Mouse (Mus musculus): ENCODE data around the gene Polk. TPM values are rescaled to one million over a fixed set of nuclear protein-coding genes. Genes with fewer than 3 reads are reported as not detected.

Polk gene
- polyA plus RNA-seq, 1 experiment, result 6.6 TPM

DNA sequence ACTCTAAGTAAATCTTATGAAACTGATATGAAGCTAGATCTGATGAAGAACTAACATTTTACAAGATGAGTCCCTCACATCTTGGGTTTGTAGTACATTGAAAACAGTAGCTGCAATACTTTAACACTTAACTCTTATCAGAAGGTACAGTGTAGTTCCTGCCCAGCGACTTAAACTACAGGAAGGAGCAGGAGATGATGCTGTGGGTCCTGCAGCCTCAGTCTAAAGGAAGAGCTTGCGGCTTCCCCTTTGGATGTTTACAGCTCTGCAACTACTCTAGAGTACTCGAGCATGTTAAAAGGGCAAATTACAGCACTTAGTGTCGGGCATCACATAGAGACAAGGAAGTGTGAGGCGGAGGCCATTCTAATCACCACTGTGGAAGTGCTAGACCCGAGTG is 36.1 kb downstream of the Polk start:
- Histone ChIP-seq H3K4me1 (ENCODE audit: control insufficient read depth, insufficient read depth, low read length) (no peaks in the 10 kb centered on the region; the same call in 1 of the 2 replicates), H3K4me3 (replicated peaks; ENCODE audit: control insufficient read depth, low read depth, low read length) (no peak overlapping the region), H3K27ac (ENCODE audit: control insufficient read depth, insufficient read depth, low read depth, low read length, poor library complexity) (no peak overlapping the region)
- 16% methylated on average over 6 of the region's 6 CpGs for WGBS
- TF ChIP-seq POLR2A (IDR thresholded peaks at IDR 0.05; ENCODE audit: borderline replicate concordance, control insufficient read depth, low read depth, low read length) (no peak), CTCF (IDR thresholded peaks at IDR 0.05; ENCODE audit: control insufficient read depth, insufficient read depth, low read length) (no peak)

DNA sequence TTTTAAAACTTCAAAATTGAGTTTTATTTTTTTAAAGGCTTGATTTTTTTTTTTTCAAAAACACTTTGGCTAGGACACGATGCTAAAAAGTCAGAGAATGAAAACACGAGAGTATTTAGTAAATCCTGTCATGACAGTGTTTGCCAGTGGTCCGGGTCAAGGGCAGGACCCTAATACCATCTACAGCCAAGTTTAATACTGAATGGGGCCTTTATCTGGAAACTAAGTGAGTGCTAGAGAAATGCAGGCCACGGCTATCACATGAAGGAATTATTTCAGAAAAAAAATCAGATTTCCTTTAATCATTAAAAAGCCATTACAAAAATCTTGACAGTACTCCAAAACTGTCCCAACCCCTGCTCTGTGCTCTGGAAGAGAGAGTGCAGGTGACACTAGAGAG is 36.7 kb downstream of the Polk start:
- Histone ChIP-seq H3K27ac (ENCODE audit: control insufficient read depth, insufficient read depth, low read depth, low read length, poor library complexity) (no peak overlapping the region), H3K4me3 (replicated peaks; ENCODE audit: control insufficient read depth, low read depth, low read length) (no peak overlapping the region), H3K4me1 (ENCODE audit: control insufficient read depth, insufficient read depth, low read length) (no peaks in the 10 kb centered on the region; the same call in 1 of the 2 replicates)
- WGBS, result 82% methylated on average over 4 of the region's 4 CpGs
- TF ChIP-seq POLR2A (IDR thresholded peaks at IDR 0.05; ENCODE audit: borderline replicate concordance, control insufficient read depth, low read depth, low read length) (no peak), CTCF (IDR thresholded peaks at IDR 0.05; ENCODE audit: control insufficient read depth, insufficient read depth, low read length) (no peak)

DNA sequence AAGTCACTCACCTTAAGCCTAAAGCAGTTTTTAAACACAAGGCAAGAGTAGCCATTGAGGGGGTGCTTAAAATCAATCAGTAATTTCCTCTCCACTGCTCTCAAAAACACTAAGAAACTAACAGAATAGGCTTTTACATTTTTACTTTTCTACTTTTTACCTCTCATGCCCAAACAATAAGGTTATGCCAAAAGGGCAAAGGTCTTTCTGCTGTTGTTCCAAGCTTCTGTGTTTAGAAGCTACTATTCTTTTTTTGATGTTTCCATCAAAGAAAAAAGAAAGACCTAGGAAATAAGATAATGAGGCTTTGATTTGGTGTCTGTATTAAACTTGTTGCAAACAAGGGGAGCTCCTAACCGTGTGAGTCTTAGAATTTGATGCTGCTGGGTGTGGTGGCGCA is 42.5 kb downstream of the Polk start:
- TF ChIP-seq CTCF (IDR thresholded peaks at IDR 0.05; ENCODE audit: control insufficient read depth, insufficient read depth, low read length), result no peak
- TF ChIP-seq POLR2A (IDR thresholded peaks at IDR 0.05; ENCODE audit: borderline replicate concordance, control insufficient read depth, low read depth, low read length), result no peak
- no peak overlapping the region for H3K4me3 ChIP-seq (replicated peaks; ENCODE audit: control insufficient read depth, low read depth, low read length)
- H3K4me1 ChIP-seq (ENCODE audit: control insufficient read depth, insufficient read depth, low read length), result no peaks in the 10 kb centered on the region; the same call in 1 of the 2 replicates
- H3K27ac ChIP-seq (ENCODE audit: control insufficient read depth, insufficient read depth, low read depth, low read length, poor library complexity), result no peak overlapping the region
- WGBS, result 81% methylated on average over 2 of the region's 2 CpGs

DNA sequence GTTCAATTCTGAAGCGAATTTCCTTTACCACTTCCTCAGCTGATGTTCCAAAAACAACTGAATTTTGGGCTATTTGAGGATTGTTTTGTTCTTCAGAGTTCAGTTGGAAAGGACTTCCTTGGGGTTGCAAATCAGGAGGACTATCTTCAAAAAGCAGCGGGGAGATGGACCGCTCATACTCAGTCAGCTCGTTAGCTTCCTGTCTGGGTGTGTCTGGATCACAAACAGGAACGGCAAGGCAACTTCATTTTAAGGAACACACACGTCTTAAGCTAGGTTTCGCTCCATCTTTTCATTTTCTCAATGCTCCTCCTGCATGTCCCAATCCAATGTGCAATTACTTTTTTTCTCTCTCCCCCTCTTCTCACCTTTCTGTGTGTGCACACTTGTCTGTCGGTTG is 45.7 kb downstream of the Polk start:
- TF ChIP-seq CTCF (IDR thresholded peaks at IDR 0.05; ENCODE audit: control insufficient read depth, insufficient read depth, low read length), result no peak
- TF ChIP-seq POLR2A (IDR thresholded peaks at IDR 0.05; ENCODE audit: borderline replicate concordance, control insufficient read depth, low read depth, low read length), result no peak
- 11% methylated on average over 8 of the region's 8 CpGs for WGBS
- Histone ChIP-seq H3K4me1 (ENCODE audit: control insufficient read depth, insufficient read depth, low read length) (no peaks in the 10 kb centered on the region; the same call in 1 of the 2 replicates), H3K27ac (ENCODE audit: control insufficient read depth, insufficient read depth, low read depth, low read length, poor library complexity) (no peak overlapping the region), H3K4me3 (replicated peaks; ENCODE audit: control insufficient read depth, low read depth, low read length) (no peak overlapping the region)

DNA sequence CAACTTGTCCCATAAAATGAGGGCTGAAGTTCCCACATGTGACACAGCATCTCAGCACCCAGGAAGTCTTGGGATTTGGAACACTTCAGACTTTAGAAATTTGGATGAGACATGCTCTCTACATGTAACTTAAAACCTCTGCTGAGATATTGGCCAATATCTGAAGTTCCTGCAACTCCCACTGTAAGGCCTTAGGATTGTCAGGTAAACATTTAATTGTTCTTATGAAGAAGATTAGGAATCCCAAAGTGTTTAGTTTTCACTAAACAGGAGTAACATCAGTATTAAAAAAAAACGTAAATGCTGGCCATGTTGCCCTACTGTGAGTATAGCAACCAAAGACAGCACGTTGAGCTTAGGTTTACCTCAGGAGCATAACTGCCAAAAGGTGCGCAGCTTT is 51.9 kb downstream of the Polk start, which contains the start of gene Gm17622:
Gene Gm17622, plus strand, starts transcription at position 301 of the 400 bp plus-strand sequence.
- TF ChIP-seq POLR2A (IDR thresholded peaks at IDR 0.05; ENCODE audit: borderline replicate concordance, control insufficient read depth, low read depth, low read length) (no peak), CTCF (IDR thresholded peaks at IDR 0.05; ENCODE audit: control insufficient read depth, insufficient read depth, low read length) (no peak)
- Histone ChIP-seq H3K4me1 (ENCODE audit: control insufficient read depth, insufficient read depth, low read length) (no peaks in the 10 kb centered on the region), H3K4me3 (replicated peaks; ENCODE audit: control insufficient read depth, low read depth, low read length) (no peak within 1 kb of the TSS), H3K27ac (ENCODE audit: control insufficient read depth, insufficient read depth, low read depth, low read length, poor library complexity) (no peak within 1 kb of the TSS)
- 90% methylated on average over 3 of the region's 3 CpGs for WGBS

DNA sequence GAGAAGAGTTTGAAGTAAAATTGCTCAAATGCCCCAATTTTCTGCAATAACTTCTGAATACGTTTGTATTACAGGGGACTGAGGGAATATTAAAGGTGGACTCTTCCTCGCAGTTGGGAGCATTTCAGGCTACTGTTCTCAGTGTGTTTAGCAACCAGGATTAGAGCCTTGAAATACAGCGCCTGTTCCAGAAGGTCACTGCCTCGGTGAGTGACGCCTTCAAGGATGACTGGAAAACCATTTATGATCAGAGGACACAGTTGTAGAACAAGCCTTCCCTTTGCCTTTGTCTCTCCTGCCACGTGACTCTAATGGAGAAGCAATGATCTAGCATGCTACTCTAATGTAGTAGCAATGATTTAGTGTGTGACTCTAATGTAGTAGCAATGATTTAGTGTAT is 54.4 kb downstream of the Polk start:
- WGBS, result 82% methylated on average over 6 of the region's 6 CpGs
- Histone ChIP-seq H3K4me3 (replicated peaks; ENCODE audit: control insufficient read depth, low read depth, low read length) (no peak overlapping the region), H3K4me1 (ENCODE audit: control insufficient read depth, insufficient read depth, low read length) (no peaks in the 10 kb centered on the region)

DNA sequence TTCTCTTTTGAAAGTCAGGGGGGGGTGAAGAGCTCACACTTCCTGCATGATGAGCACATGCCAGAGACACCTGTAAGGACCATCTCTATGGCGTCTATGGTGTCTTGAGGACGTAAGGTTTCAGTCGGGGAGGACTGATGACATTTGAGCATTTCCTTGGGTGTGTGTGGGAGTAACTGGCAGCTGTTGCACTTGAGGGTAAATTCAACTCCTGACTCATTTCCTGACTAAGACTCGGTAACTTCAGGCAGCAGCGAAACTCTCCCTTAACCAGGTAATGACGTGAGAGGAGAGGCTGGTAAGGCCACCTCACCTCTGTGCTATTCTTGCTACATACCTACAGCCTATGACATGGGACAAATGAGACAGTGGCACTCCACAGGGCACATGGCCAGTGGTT is 55.1 kb downstream of the Polk start:
- WGBS, result 39% methylated on average over 6 of the region's 6 CpGs
- TF ChIP-seq POLR2A (IDR thresholded peaks at IDR 0.05; ENCODE audit: borderline replicate concordance, control insufficient read depth, low read depth, low read length), result no peak
- no peak for TF ChIP-seq CTCF (IDR thresholded peaks at IDR 0.05; ENCODE audit: control insufficient read depth, insufficient read depth, low read length)
- Histone ChIP-seq H3K27ac (ENCODE audit: control insufficient read depth, insufficient read depth, low read depth, low read length, poor library complexity) (no peak overlapping the region), H3K4me1 (ENCODE audit: control insufficient read depth, insufficient read depth, low read length) (no peaks in the 10 kb centered on the region), H3K4me3 (replicated peaks; ENCODE audit: control insufficient read depth, low read depth, low read length) (no peak overlapping the region)

More for the DNA sequence above, 54.4 kb downstream of the Polk start:
- TF ChIP-seq CTCF (IDR thresholded peaks at IDR 0.05; ENCODE audit: control insufficient read depth, insufficient read depth, low read length), result no peak
- no peak for TF ChIP-seq POLR2A (IDR thresholded peaks at IDR 0.05; ENCODE audit: borderline replicate concordance, control insufficient read depth, low read depth, low read length)
- H3K27ac ChIP-seq (ENCODE audit: control insufficient read depth, insufficient read depth, low read depth, low read length, poor library complexity), result no peak overlapping the region

DNA sequence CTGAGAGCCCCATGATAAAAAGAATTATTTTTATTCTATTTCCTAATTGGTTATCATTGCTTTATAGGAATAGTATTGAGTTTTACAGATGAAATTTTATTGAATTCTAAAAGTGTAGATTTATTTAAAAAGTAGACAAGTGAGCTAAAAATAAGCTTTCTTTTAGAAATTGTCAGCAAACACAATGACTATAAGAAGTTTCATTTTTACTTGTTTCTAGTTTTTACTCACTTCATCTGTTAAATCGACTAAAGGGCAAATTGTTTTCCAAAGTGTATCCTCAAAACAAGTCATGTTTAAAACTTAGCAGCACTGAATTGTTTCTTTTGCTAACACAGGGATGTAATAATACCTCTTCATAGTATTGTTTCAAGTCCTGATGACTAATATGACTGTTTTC is 63.4 kb downstream of the Polk start:
- no peak overlapping the region for H3K27ac ChIP-seq (ENCODE audit: control insufficient read depth, insufficient read depth, low read depth, low read length, poor library complexity)
- 75% methylated on average over 1 of the region's 1 CpGs for WGBS
- TF ChIP-seq POLR2A (IDR thresholded peaks at IDR 0.05; ENCODE audit: borderline replicate concordance, control insufficient read depth, low read depth, low read length) (no peak), CTCF (IDR thresholded peaks at IDR 0.05; ENCODE audit: control insufficient read depth, insufficient read depth, low read length) (no peak)

DNA sequence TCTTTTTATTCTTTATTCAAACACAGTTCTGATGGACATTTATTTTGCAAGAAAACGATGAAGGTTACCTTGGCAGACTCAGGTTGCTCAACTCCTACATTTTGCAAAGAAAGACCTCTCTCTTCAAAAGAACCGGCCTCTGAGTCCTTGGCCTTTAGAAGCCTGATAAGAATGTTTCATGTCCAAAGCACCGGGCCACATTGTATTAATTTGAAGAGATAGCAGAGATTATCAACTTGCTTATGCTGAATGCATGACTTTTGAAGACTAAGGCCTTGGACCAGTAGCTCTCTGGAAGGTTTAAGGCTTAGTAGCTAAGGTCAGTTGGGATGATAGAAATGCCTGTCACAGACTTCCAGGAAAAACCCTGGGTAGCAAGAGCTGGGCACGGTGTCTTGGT is 65.2 kb downstream of the Polk start:
- no peaks in the 10 kb centered on the region for H3K4me1 ChIP-seq (ENCODE audit: control insufficient read depth, insufficient read depth, low read length)
- H3K4me3 ChIP-seq (replicated peaks; ENCODE audit: control insufficient read depth, low read depth, low read length), result no peak overlapping the region
- no peak overlapping the region for H3K27ac ChIP-seq (ENCODE audit: control insufficient read depth, insufficient read depth, low read depth, low read length, poor library complexity)
- WGBS, result 83% methylated on average over 4 of the region's 4 CpGs
- TF ChIP-seq CTCF (IDR thresholded peaks at IDR 0.05; ENCODE audit: control insufficient read depth, insufficient read depth, low read length) (no peak), POLR2A (IDR thresholded peaks at IDR 0.05; ENCODE audit: borderline replicate concordance, control insufficient read depth, low read depth, low read length) (no peak)

More for the DNA sequence above, 63.4 kb downstream of the Polk start:
- no peaks in the 10 kb centered on the region for H3K4me1 ChIP-seq (ENCODE audit: control insufficient read depth, insufficient read depth, low read length)
- H3K4me3 ChIP-seq (replicated peaks; ENCODE audit: control insufficient read depth, low read depth, low read length), result no peak overlapping the region

Data from bone marrow, adult 2 months (tissue).